Mouse (Mus musculus): ENCODE results near the gene Scg3. TPM values are rescaled to one million over a fixed set of nuclear protein-coding genes. Genes with fewer than 3 reads are reported as not detected.
A peak's percentile ranks its signal among the peaks of the same experiment; 100 is the strongest.
"Not testable (repeated sequence)": the region's sequence is repeated elsewhere in the genome, so short reads cannot be mapped to it uniquely, and the experiment has no call there.

Scg3 gene
- total RNA-seq, 2 experiments from 2014 or later: 0.52 to 0.64 TPM

DNA sequence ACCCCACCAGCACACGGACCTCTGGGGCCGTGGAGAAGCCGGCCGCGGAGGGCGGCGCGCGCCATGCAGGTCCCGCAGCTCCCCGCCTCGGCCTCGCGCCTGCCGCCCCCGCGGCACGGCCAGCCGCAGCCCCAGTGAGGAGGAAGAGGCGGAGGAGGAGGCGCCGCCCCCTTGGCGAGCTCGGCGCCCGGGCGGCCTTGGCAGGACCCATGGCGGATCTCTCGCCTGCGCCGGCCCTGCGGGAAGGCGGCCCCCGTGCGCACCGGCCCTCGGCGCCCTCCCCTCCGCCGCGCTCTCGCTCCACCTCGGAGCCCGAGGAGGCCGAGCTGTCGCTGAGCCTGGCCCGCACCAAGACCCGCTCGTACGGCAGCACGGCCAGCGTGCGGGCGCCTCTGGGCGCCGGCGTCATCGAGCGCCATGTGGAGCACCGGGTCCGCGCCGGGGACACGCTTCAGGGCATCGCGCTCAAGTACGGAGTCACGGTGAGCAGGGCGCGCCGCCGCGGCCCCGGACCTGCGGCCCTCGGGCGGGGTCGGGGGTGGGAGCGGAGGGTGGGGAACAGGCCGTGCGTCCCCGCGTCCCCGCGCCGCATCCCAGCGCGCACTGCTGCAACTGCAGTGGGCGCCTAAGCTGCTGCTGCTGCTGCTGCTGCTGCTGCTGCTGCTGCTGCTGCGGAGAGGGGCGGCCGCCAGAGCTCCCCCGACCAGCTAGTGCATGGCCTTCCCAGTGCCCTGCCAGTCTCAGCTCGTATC lies 58.1 kb downstream of the Scg3 start, which contains the start of gene Lysmd2:
TSS of gene Lysmd2 (plus strand) at position 186 of the 752 bp plus-strand sequence.
- DNase-seq: peak; percentile 77

DNA sequence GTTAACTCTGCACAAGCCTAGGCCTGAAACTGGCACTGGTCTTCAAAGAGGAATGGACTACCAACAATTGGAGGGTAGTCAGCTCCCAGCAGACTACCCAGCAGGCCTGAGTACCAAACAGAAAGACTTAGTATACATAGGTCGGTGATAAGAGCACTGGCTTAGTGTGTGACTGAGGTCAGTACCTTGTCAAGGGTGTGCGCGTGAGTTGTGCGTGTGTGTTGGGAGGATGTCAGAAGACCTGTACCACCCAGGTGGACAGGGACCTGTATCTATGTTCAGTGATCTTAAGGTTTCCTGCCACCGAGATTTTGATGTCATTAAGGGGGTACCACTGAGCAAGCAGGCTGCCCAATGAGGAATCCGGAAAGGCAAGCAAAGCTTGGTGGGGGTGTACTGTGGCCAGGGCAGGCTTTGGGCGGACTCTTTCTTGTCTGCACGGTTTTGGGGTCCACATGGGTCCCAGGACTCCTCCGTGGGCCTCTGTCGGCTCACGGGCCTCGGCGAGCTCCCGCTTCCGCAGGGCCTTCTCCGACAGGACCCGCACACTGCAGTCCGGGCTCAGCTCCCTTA lies 58.8 kb downstream of the Scg3 start:
- DNase-seq: no peak

DNA sequence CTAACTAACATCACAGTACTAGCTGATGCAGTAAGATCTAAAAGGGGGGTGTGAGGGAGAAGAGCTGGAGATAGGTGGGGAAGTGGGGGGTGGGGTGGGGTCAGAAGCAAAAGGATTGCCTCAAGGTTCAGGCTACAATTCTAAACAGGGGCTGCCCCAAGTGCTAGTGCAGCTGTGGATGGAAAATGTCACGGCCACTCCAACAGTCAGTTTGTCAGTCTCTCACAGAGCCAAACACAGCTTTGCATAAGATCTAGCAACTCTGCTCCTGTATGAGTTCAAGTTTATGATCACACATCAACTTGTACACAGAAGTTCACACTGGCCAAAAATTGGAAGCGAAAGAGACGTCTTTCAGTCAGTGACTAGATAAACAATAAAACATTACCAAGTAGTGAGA lies 62.4 kb downstream of the Scg3 start:
- DNase-seq: no peak

DNA sequence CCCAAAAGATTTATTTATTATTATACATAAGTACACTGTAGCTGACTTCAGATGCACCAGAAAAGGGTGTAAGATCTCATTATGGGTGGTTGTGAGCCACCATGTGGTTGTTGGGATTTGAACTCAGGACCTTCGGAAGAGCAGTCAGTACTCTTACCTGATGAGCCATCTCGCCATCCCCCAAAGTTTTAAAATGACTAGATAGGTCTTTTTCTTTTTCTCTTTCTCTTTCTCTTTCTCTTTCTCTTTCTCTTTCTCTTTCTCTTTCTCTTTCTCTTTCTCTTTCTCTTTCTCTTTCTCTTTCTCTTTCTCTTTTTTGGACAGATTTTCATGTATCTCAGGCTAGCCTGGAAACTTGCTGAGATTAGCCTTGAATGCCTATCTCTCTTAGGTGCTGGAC lies 64.1 kb downstream of the Scg3 start:
- DNase-seq: not testable (repeated sequence)

DNA sequence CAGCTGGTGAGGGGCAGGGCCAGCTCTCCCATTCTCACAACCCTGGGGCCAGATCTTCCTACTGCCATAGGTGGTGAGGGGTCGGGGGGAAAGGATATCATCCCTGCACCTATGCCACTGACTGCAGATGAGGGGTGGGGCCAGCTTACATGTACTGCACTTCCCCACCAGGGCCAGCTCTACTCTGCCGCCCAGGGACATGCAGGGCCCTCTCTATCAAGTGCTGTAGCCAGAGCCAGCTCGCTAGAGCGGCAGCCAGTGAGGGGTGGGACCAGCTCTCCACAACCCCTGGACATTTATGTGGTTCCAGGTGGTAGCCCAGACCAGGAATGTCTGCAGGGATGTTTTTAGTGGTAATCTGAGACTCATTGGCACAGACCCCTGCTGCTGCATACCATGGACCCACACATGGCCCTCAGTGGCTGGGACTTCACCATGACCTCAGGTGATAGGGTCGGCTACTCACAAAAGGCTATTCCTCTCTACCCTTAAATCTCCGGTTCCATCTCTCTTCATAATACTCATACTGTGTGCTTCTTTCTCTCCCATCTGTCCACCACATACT lies 64.9 kb downstream of the Scg3 start:
- no peak for DNase-seq

DNA sequence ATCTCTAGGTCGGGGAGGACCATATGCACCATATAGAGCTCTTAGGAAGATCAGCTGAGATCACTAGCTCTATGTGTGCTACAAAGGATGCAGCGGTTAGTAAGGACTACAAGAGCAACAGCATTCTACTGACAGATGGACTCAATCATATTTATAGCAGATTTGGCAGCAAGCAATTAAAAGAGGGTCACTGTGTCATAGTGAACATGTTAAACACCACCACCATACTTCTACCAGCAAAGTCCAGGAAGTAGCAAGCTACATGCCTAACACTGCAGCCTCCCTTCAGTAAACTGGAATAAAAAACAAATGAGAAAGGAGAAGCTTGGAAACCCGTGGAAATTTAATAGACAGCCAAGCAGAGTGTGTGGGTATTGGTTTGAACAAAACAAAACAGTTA lies 67.3 kb downstream of the Scg3 start:
- DNase-seq: no peak

DNA sequence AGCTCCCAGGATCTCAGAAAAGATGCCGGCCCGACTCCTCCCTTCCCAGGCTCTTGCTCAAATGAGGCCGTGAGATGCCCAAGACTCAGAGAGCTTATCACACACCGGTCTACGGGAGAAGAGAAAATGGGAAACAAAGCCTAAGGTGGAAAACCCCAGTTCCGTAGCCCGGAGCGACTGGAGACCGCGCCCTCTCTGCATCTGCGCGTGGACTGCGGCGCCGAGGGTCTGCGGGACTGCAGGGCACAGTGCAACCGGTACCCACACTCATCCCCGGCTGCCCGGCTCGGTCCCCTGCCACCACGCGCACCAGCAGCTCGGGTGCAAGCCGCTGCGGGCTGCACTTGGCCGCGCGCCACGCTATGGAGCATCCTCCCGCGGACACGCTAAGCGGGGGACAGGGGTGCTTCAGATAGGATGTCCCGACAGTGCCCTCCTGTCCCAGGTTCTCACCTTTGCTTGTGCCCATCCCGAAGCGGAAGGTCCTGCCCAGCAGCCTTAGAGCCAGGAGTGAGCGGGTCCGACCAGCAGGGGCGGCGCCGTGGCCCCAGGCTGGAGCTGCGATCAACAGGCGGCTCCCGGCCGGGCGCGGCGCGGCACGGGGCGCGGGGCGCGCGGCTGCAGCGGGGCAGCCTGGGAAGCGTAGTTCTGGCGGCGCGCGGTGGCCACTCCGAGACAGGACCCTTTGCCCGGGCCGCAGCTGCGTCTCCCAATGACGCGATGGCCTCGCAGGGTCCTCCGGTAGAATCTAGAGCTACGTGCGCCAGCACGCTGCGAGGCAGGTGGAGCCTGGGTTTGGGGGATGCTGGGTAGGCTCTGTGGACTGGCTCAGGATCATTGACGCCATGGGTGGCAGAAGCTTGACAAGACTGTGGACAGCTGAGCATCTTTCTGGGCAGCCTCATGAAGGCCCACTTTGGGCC lies 73.0 kb downstream of the Scg3 start, which contains the start of gene Tmod2:
TSS of gene Tmod2 (minus strand) at position 755 of the 923 bp plus-strand sequence.
- DNase-seq: peak; percentile 62

DNA sequence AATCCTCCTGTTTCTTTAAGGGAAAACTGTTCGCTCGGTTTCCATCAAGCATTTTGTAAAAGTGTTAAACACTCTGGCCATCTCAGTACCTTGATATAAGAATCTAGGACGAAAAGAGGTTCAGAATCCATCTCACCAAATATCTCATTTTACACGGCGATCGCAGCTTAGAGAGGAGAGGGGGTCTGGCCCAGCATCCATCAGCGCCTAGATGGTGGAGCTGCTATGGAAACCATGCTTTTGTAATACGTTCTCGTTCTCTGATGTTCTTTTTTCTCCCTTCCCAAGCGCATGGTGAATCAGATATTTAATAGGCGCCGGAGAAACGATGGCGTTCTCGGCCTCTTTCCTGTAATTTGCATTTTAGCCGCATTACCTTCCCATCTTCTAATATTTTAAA lies 73.9 kb downstream of the Scg3 start:
- no peak for DNase-seq

DNA sequence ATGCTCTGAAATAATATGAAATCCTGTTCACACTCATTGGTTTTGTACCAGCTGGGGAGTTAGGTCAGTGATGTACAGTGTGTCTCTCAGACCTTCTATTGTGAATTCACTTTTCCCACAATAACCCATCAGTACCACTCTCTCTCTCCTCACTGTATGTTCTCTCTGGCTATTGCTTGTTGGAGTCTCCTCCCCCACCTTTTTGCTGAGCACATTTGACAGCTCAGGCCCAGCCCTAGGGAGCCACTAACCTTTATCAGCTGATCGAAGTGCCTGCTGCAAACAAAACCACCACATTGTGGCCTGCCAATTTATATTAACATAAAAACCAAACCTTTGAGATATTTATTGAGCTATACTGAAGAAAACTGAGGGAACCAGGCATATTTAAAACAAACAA lies 74.4 kb downstream of the Scg3 start:
- no peak for DNase-seq

DNA sequence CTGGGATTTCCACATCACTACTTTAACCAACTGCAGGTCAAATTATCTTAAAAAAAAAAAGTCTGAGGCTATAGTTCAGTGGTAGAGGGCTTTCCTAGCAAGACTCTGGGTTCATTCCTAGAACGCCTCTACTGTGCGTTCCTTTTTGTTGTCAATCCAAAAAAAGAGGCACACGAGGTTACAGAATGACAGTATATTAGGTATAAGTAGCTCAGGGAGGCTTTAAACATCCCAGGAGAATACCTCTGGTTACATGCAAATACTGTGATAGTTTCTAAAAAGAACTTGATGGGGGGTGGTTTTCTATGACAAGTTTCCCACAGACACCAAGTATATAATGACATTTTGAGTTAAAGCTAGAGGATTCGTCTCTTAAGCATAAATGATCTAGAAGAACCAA lies 76.4 kb downstream of the Scg3 start:
- no peak for DNase-seq

DNA sequence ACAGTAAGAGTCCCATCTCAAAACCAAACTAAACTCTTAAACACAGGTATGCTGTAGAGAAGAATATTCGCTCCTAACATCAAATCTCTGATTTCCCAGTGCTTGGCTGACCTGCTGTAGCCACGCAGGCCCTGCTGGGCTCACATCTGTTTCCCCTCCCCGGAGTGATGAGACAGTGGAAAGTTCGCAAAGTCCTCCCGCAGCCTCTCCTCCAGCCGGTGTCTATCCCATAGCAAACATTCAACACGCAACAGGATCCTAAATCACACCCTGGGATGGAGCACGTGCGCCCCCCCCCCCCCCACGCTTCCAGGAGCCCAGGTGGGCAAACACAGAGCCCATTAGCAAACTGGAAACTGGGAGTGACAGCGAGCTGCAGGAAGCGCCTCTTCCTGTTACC lies 82.3 kb downstream of the Scg3 start:
- DNase-seq: peak; percentile 21

DNA sequence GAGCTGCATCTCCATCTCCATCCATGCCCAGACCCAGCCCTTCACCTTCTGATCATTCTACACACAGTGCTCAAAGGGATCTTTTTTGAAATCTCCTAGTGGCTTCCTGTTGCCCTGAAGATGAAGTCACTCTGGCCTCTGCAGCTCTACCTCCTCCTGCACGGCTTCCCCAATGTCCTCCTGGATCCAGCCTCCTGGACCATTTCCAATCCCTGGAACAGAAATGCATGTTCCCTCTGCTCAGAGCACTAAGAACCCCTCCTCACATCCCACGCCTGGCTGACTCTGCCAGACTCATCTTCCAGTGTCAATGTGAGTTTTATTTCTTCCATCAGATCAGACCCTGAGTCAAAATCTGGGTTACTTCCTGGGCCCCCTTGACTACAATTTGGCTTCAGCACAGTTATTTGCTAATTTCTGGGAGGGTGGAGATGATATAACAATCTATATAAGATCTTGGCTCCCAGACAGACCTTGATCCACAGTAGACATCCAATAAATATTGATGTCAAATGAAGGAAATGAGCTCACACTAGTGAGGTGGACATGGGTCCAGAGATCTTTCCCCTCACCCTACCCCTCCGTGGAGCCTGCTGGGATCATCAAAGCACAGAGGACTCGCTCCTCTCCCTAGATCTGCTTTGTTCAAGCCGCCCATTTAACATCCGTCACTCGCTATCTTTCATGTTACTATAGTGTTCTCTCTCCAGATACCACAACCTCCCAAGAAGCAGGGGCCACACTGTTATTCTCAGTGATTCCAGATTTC lies 83.5 kb downstream of the Scg3 start:
- peak; percentile 18 for DNase-seq

DNA sequence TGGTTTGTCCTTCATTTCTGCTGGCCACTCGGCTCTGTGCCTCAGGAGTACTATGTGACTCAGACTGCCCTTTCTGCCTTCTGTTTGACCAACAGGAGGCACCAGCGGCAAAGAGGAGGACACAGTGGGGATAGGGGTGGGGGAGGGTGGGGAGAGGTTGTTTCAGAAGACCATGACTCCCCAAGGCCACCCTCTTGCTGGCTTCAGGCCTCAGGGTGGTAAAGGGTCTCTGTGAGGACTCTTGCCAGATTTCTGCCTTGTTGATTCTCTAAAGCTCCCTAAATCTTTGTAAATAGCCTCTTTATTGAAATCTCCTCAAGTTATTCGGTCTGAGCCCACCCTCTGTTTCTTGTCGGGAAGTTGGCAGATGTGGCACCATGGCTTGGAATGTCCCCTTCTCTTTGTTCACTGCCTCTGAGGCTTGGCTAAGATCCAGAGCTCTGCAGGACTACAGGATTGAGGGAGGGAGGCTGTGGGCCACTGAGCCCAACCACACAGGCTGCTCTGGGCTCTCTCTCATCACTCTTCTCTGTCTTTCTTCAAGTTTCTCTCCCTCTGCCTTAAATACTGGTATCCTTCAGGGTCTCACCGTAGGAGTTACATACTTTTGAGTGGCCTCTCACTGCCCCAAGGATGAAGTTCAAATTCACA lies 84.5 kb downstream of the Scg3 start:
- DNase-seq: peak; percentile 34

DNA sequence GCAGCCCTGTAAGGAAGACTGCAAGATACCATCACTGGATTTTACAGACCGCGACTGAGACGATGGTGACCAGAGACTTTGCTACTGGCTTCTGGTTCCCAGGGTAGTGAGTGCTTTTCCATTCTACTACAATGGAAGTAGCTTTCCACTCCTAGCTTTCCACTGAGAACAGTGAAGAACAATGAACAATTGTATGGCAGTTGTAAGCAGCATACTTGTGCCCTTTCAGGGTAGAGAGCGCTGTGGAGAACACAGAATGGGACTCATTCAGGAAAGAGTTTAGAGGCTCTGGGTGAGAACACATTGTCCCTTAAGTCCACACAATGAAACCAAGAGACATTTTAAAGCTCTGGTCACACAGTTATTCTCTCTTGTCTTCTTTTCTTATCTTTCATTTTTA lies 86.3 kb downstream of the Scg3 start:
- no peak for DNase-seq

DNA sequence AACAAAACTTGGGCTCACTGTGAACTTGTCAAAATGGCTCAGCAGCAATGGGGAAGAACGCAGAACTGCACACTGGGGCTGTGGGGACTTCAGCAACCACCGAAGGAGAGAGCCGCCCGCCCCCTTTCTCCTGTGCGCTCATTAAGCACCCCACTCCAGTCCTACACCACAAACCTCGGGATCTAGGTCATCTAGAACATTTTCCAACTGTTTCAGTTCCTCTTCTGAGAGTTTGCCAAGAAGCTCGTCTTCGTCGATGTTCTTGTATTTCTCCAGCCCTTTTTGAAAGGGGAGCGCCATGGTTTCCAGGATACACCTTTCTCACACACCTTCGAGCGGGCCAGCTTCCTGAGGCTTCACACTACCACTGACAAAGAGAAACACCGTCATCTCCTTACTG lies 86.8 kb downstream of the Scg3 start:
- no peak for DNase-seq

DNA sequence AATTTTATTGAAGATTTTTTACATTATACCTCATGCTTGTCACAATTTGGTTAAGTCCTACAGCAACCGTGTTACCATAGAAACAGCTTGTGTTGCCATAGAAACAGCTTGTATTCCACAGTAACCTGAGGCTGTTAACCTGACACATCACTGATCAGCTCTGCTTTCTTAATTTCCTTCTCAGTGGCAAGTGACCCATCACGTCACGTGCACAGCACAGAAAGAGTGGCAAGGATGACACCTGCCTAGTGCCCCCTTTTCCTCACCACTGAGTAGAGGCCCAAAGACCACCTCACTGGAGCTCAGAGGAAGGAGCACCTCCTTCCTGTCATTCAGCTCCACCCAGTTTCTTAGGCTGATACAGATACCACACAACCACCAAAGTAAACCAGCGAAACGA lies 90.4 kb downstream of the Scg3 start:
- DNase-seq: no peak

Other genes starting within 250 kb of the Scg3 start
- gene Leo1, start 242.5 kb downstream of the Scg3 start, total RNA-seq (2021): 10 to 100 TPM; 23.1 to 25.4 TPM
- gene Tmod3, start 124.4 kb downstream of the Scg3 start, total RNA-seq (2021): 100 to 1,000 TPM; 111 to 112 TPM
- gene Tmod2, start 72.7 kb downstream of the Scg3 start, total RNA-seq (2021): 1 to 10 TPM; 4.6 to 5.6 TPM
- gene Lysmd2, start 58.3 kb downstream of the Scg3 start, total RNA-seq (2021): 10 to 100 TPM; 12.8 to 13.2 TPM
- 1 to 10 TPM; 3.2 TPM for gene Bmp5, start 91.3 kb upstream of the Scg3 start, total RNA-seq (2021)